Mouse (Mus musculus) erythroblast, embryonic 14.5 days (primary cell): ENCODE data around the gene Tnfaip2.

Source experiments
- GATA1 ChIP-seq: IDR thresholded peaks from 2 replicates; pipeline ENCODE4 v1.6.1; 2012; ENCODE audit warnings: low read length, inconsistent platforms, mixed read lengths
- TAL1 ChIP-seq: IDR thresholded peaks from 3 replicates; pipeline ENCODE4 v1.6.1; 2012; ENCODE audit warnings: low read length, inconsistent platforms, mixed read lengths

DNA sequence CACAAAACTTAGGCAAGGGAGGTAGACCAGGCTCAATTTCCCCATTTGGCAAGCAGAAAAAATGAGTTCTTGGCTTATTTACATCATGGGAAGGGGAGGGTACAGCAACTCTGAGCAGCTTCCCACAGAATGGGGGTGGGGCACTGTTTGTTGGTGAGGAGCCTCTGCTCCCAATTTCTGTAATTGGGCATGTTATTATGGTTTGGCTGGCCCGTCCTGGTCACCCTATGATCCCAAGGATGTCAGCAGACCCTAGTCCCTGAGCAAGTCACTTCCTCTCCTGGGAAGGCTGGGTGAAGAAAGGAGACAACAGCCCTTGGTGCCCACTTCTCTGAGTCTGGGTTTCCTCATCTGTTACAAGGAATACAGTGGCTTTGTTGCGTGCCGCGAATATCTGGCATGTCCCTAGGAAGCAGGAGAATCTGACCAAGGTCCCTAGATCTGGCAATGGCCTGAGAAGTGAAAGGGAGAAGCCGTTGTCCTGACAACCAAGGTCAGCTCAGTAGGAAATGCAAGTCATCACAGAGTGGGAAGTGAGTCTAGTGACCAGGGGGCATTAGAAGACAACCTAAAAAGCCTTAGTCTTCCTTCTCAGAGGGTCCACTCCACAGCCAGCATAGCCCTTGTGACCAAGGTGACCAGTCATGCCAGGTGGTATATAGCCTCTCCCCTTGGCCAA lies 4.9 kb upstream of the Tnfaip2 start:
- TF ChIP-seq TAL1 (no peak), GATA1 (no peak)
